Mouse (Mus musculus) embryo, embryonic 11.5 days (tissue): ENCODE measurements around the gene Ikzf2.

Source experiments
- DNase-seq: peaks from one replicate; pipeline ENCODE4 v3.0.0-alpha.2; 2012; ENCODE audit warnings: low read depth, low spot score

The Ikzf2 gene

GRCm38 (mm10) chr1:69659779-69660178, 27.3 kb downstream of the Ikzf2 start:
- no peak for DNase-seq

GRCm38 (mm10) chr1:69658051-69658450, 29.0 kb downstream of the Ikzf2 start:
- no peak for DNase-seq

GRCm38 (mm10) chr1:69657455-69657854, 29.6 kb downstream of the Ikzf2 start:
- no peak for DNase-seq

GRCm38 (mm10) chr1:69656929-69657328, 30.1 kb downstream of the Ikzf2 start:
- no peak for DNase-seq

GRCm38 (mm10) chr1:69656047-69656782, 30.8 kb downstream of the Ikzf2 start:
- no peak for DNase-seq

DNA sequence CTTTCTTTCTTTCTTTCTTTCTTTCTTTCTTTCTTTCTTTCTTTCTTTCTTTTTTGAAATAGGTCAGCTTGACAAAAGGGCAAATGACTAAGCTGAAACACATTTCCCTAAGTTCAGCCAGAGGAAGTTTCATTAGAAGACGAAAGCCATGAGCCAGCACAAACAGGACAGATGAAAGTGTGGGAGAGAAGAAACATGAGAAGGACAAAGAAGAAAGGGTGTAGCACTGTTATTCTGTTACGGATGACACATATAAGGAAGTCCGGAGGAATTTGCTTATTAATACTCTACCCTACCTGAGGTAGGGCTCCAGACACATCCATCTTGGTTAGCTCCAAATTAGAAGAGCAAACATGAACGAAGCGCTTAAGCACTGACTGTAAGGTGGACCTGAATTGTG, 31.7 kb downstream of the Ikzf2 start:
- no peak for DNase-seq

DNA sequence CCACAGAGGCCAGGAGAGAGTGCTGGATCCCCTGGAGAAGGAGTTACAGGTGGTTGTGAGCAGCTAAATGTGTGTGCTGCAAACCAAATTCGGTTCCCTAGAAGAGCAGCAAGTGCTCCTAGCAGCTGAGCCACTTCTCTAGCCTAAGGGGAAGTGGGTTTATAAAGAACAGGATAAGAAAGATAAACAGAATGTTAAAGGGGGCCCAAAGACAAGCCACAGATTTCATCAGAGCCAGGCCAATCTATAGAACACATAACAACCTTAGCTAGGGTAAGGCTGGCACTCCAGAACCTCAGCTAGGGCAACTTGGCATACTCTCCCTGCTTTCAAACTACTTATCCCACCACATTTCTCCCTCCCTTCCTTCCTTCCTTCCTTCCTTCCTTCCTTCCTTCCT, 32.1 kb downstream of the Ikzf2 start:
- no peak for DNase-seq

- no peak for DNase-seq
Measured at GRCm38 (mm10) chr1:69653419-69653818, 33.6 kb downstream of the Ikzf2 start.

- no peak for DNase-seq
Measured at GRCm38 (mm10) chr1:69643138-69643537, 43.9 kb downstream of the Ikzf2 start.

- no peak for DNase-seq
Measured at GRCm38 (mm10) chr1:69641986-69642385, 45.1 kb downstream of the Ikzf2 start.

DNA sequence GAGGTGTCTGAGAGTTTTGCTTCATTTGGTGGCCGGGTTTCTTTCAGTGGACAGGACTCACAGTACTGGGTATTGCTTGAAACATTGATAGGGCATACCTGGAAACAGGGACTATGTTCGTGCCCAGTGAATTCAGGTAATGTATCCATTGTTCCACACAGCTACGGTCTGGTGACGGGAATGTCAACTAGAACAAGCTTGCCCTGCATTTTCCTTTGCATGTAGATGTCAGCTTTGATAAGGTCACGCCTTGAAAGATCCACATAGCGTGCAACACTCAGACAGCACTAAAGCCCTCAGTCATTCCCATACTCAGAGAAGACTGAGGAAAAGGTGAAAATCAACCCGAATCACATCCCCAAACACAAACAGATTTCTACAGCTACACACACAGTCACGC, 48.7 kb downstream of the Ikzf2 start:
- no peak for DNase-seq

GRCm38 (mm10) chr1:69637907-69638306, 49.1 kb downstream of the Ikzf2 start:
- no peak for DNase-seq

- DNase-seq, result no peak
Measured at GRCm38 (mm10) chr1:69634259-69634658, 52.8 kb downstream of the Ikzf2 start.

DNA sequence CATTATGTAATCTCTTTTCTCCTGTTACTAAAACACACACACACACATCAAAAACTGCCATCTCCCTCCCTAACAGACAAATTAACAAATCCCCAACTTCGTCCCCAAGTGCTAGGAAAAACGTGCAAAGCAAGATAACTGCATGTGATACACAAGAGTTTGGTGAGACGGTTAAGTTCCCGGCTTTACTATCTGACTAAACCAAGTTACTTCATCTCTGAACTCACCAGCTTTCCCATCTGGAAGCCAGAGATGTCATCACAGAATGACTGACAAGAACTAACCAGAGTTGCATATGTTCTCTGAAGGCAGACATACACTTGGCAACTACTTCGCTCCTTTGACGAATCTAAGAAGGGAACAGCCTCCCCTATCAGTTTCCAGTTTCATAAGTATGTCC, 56.5 kb downstream of the Ikzf2 start:
- DNase-seq, result no peak

DNA sequence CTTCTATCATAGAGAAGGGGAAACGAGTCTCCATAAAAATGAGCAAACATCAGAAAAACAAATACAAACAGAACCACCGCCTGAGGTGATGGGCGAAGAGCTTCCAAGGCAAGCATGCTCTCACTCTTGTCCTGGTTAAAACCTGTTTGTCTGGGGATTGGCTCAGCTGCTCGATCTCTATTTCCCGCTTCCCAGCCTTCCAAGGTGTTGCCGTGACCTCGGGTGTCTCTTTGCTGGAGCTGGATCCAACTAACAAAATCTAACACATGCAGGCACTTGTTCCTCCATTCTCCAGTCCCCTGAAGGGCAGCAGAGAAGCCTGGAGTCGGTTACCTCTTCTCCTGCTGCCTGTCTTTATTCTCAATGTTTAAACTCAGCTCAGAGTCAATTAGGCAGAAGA, 57.5 kb downstream of the Ikzf2 start:
- DNase-seq, result no peak

DNA sequence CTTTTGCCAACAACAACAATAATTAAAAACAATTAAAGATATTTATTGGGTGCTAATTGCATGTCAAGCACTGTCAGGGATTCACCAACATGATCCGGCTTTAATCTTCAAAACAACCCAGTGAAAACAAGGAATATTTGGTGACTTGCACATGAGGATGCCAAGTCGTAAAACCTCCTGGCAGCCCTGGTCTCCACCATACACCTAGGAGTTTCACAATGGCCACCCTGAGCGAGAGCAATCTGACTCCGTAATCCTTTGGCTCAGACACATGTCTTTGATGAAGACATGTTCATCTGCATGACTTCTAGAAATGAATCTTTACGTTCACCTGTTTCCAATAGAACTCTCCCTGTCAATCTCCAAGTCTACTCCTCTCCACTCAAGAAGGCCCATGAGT, 75.0 kb downstream of the Ikzf2 start:
- DNase-seq, result no peak

GRCm38 (mm10) chr1:69611204-69611725, 75.8 kb downstream of the Ikzf2 start:
- no peak for DNase-seq

DNA sequence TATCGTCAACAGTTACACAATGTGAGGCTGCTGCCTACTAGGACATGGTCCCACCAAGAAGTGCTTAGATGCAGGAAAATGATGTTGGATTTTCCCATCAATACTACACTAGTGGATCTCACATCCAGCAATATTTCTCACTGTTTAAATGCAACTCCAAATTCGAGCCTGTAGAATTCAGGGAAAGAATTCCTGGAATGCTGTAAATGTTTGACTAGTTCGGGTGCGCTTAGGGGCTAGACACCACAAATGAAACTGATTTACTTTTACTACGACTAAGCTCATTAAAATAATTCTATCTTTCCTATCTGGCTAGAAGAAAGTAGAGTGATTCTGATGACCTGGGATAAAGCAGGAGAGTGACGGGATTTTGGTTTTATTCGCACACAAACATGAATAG, 76.3 kb downstream of the Ikzf2 start:
- DNase-seq, result no peak

DNA sequence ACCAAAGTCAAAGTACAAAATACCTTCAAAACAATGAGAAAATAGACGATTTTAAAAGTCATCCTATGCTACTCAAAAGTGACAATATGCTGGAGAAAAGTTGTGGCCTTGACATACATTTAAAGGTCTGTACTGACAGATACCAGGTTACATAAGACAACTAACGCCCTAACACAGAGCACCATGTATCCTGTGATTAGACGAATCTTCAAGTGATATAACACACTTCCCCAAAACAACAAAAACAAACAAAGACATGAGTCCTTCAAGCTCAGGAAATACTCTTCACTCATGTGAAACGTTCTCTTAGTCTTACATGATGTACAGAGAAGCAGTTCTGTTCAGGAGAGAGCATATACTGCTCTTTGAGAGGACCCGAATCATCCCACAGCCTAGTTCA, 78.2 kb downstream of the Ikzf2 start:
- DNase-seq, result no peak

GRCm38 (mm10) chr1:69606844-69607243, 80.2 kb downstream of the Ikzf2 start:
- no peak for DNase-seq

GRCm38 (mm10) chr1:69604213-69604612, 82.8 kb downstream of the Ikzf2 start:
- no peak for DNase-seq

DNA sequence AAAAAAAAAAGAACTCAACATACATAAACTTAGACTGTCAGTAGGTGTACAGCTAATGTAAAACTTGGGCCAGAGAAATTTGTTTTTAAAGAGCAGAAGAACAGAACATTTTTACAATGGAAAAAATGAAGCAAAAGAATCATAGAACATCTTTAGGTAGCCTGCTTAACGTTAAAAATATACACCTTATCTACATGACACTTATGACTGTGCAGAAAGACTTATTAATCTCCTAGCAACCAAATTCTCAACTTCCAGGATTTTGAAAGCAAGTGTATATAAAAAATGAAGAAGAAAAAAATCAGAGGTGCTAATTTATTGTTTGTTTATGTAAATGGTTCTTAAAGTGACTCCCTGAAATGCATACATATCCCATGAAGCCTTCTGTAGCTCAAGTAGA, 86.1 kb downstream of the Ikzf2 start:
- DNase-seq, result no peak

DNA sequence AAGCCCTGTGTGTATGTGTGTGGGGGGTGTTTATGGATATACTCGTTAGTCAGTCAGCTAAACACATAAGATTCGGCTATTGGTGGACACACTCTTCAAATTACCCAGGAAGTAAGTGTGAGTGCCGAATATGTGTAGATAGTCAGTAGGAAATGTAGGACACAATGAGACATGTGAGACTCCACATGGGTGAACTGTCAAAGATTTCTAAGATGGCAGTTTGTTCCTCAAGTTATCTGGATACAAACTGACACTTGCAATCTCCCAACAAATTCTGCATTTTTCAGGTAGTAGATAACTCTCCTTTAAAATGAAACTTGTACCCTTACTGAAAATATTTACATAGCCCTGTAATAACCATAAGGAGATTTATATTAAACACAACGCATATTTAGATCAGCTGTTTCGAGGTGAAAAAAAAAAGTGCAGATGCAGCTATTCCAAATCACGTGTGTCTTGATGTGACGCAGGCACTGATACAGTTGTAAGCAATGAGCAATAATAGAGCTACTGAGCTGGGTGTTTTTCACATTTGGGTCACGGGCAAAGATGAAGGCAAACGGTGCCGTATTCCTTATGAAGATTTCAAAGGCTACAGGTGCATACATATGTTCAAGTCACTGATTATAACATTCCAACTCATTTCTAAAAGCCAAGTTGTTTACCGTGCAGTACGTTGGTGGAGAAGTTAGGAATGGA, 87.8 kb downstream of the Ikzf2 start:
- no peak for DNase-seq
